Mouse (Mus musculus) megakaryocyte, embryonic 14.5 days (primary cell): ENCODE data around the gene Wdr66.

Experiments used
- FLI1 ChIP-seq: IDR thresholded peaks from 2 replicates; pipeline ENCODE4 v1.6.1; 2012; ENCODE audit warnings: low read length, inconsistent platforms, mixed read lengths
- GATA1 ChIP-seq: IDR thresholded peaks from 3 replicates; pipeline ENCODE4 v1.6.1; 2012; ENCODE audit warnings: mixed read lengths, low read length, inconsistent platforms, borderline replicate concordance

- no peak for TF ChIP-seq FLI1
- TF ChIP-seq GATA1: no peak
Measured at GRCm38 (mm10) chr5:123359431-123359830, 107.5 kb downstream of the Wdr66 start.
